Mouse (Mus musculus): ENCODE measurements around the gene Psmd9. TPM values are rescaled to one million over a fixed set of nuclear protein-coding genes. Genes with fewer than 3 reads are reported as not detected.

Gene Psmd9
- polyA plus RNA-seq, 1 experiment, result 21.9 TPM

DNA sequence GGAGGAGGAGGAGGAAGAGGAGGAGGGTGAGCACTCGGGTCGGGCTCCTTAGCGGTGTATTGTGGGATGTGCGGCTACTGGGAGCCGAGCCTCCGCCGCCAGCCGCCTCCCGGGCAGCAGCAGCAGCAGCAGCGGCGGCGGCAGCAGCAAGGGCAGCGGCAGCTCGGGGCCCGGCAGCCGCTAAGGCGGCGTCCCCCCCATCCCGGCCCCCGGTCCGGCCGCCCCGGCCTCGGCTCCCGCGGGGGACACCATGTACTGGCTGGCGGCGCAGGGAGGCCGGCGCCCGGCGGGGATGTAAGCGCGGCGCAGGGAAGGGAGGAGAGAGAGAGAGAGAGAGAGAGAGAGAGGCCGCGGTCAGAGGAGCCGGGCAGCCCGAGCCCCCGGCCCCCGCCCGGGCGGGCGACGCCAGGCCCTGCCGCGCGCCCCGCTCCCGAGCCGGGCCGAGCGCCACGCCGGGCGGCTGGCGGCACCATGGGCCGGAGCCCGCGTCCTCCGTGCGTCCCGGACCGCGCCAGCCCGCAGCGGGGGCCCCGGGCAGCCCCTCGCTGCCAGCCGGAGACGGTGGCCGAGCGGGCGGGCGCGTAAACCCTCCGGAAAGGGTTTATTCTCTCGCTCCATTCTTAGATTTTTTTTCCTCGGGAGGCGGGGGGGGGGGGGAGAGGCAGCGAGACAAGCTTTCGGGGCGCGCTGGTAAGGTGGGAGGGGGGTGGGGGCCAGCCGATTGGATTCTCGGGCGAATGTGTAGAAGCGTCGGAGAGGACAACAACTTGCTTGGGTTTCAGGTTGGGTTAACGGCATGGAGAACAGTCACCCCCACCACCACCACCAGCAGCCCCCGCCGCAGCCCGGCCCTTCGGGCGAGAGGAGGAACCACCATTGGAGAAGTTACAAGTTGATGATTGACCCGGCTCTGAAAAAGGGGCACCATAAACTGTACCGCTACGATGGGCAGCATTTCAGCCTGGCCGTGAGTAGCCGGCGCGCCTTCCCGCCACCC is 26.8 kb upstream of the Psmd9 start, which contains the start of gene Setd1b:
Setd1b (plus strand) TSS at position 33 of the 997 bp plus-strand sequence.
- Histone ChIP-seq H3K4me1 (ENCODE audit: control insufficient read depth, insufficient read depth, insufficient read length, low read length) (peaks cover 4% of the 10 kb centered on the region), H3K4me3 (ENCODE audit: low read depth, low read length) (peak within 1 kb of the TSS; percentile 88), H3K36me3 (ENCODE audit: control insufficient read depth, insufficient read depth, low read length) (peaks cover 22% of the 10 kb centered on the region), H3K27me3 (ENCODE audit: control insufficient read depth, insufficient read depth, low read length) (no peaks in the 10 kb centered on the region), H3K27ac (ENCODE audit: insufficient read depth, low read depth, low read length) (peak within 1 kb of the TSS; percentile 97)
- TF ChIP-seq CTCF (IDR thresholded peaks at IDR 0.05; ENCODE audit: extremely low read depth, insufficient read length, insufficient replicate concordance, low read depth, low read length) (no peak), POLR2A (IDR thresholded peaks at IDR 0.05; ENCODE audit: low read depth, low read length) (peak; percentile 54; the same call in 1 of the 2 replicates)
- under 1% methylated on average over 102 of the region's 103 CpGs for WGBS

DNA sequence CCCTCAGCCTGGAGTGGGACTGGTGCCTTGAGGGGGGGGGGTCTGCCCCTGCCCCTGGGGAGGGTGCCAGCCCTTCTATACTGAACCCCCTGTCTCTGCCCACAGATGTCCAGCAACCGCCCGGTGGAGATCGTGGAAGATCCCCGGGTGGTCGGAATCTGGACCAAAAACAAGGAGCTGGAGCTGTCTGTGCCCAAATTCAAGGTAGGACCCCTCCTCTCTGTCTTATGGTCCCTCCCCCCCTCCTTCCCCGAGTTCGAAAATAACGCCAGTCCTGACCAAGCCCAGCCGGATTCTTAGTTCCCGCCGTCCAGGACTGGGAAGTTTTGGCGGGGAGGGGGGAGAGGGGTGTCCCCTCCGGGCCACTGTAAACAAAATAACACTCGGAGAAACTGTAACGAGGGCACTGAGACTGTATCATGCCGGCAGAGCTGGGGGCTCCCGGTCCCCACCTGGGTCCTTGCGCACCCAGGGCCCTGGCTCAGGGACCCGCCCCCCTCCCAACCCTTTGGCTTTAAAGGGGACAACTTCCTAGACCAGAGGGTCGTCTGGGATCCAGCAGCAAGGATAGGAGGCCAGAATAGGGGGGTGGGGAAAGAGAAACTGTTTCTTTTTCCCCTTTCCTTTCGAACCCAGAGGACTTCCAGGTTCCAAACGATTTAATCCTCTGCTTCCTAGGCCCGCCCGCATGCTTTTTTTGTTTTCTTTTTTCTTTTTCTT is 25.8 kb upstream of the Psmd9 start:
- Histone ChIP-seq H3K27ac (ENCODE audit: insufficient read depth, low read depth, low read length) (peak overlapping the region; percentile 53), H3K4me1 (ENCODE audit: control insufficient read depth, insufficient read depth, insufficient read length, low read length) (peaks cover 4% of the 10 kb centered on the region), H3K36me3 (ENCODE audit: control insufficient read depth, insufficient read depth, low read length) (peaks cover 31% of the 10 kb centered on the region), H3K4me3 (ENCODE audit: low read depth, low read length) (peak overlapping the region; percentile 88), H3K27me3 (ENCODE audit: control insufficient read depth, insufficient read depth, low read length) (no peaks in the 10 kb centered on the region)
- 1% methylated on average over 24 of the region's 24 CpGs for WGBS
- TF ChIP-seq CTCF (IDR thresholded peaks at IDR 0.05; ENCODE audit: extremely low read depth, insufficient read length, insufficient replicate concordance, low read depth, low read length), result no peak
- TF ChIP-seq POLR2A (IDR thresholded peaks at IDR 0.05; ENCODE audit: low read depth, low read length), result no peak

DNA sequence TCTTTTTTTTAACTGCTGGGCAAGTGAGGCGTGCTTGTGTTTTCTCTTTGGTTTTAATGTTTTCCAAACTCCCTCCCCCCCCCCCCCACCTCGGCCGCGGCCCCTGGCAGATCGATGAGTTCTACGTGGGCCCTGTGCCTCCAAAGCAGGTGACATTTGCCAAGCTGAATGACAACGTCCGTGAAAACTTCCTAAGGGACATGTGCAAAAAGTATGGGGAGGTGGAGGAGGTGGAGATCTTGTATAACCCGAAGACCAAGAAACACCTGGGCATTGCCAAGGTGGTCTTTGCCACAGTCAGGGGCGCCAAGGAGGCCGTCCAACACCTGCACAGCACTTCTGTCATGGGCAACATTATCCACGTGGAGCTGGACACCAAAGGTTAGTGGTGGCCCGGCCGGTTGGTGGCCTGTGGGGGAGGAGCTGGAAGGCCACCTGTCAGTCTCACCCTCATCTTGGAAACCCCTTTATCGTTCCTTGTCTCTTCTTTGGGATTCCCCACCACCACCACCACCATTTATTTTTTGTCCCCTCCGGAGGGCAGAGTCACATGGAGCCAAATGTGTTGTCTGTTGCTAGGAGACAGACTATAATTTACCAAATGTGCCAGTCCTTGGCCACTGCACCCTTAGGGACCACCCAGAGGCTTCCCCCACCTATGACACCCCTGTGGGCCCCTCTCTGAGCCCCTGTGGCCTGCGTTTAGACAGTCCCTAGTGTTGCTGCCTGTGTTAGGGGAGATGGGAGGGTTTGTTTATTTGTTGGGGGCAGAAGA is 25.1 kb upstream of the Psmd9 start:
- peak overlapping the region; percentile 88 for H3K4me3 ChIP-seq (ENCODE audit: low read depth, low read length)
- WGBS, result 2% methylated on average over 17 of the region's 17 CpGs
- H3K27ac ChIP-seq (ENCODE audit: insufficient read depth, low read depth, low read length), result no peak overlapping the region
- H3K27me3 ChIP-seq (ENCODE audit: control insufficient read depth, insufficient read depth, low read length), result no peaks in the 10 kb centered on the region
- TF ChIP-seq POLR2A (IDR thresholded peaks at IDR 0.05; ENCODE audit: low read depth, low read length), result no peak
- no peak for TF ChIP-seq CTCF (IDR thresholded peaks at IDR 0.05; ENCODE audit: extremely low read depth, insufficient read length, insufficient replicate concordance, low read depth, low read length)
- H3K36me3 ChIP-seq (ENCODE audit: control insufficient read depth, insufficient read depth, low read length), result peaks cover 39% of the 10 kb centered on the region
- peaks cover 4% of the 10 kb centered on the region for H3K4me1 ChIP-seq (ENCODE audit: control insufficient read depth, insufficient read depth, insufficient read length, low read length)

GRCm38 (mm10) chr5:123144746-123145590 is 24.2 kb upstream of the Psmd9 start:
- WGBS, result 35% methylated on average over 20 of the region's 20 CpGs
- H3K27me3 ChIP-seq (ENCODE audit: control insufficient read depth, insufficient read depth, low read length), result no peaks in the 10 kb centered on the region
- no peak overlapping the region for H3K27ac ChIP-seq (ENCODE audit: insufficient read depth, low read depth, low read length)
- peaks cover 39% of the 10 kb centered on the region for H3K36me3 ChIP-seq (ENCODE audit: control insufficient read depth, insufficient read depth, low read length)
- peaks cover 5% of the 10 kb centered on the region for H3K4me1 ChIP-seq (ENCODE audit: control insufficient read depth, insufficient read depth, insufficient read length, low read length)
- TF ChIP-seq POLR2A (IDR thresholded peaks at IDR 0.05; ENCODE audit: low read depth, low read length), result no peak
- no peak for TF ChIP-seq CTCF (IDR thresholded peaks at IDR 0.05; ENCODE audit: extremely low read depth, insufficient read length, insufficient replicate concordance, low read depth, low read length)
- H3K4me3 ChIP-seq (ENCODE audit: low read depth, low read length), result peak overlapping the region; percentile 88

DNA sequence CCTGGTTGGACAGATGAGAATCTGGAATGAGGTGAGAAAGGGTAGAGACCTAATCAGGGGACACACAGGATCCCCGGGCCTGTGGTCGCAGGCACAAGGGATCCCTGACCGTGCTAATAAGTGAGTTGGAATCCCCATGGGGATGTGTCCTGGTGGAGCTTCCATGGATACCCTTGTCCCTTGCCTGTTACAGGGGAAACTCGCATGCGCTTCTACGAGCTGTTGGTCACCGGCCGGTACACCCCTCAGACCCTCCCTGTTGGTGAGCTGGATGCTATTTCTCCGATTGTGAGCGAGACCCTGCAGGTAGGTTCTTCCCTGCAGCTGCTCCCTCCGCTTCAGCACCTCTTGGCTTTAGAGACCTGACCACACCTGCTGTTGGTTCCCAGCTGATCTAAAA is 22.9 kb upstream of the Psmd9 start:
- 89% methylated on average over 11 of the region's 11 CpGs for WGBS
- no peak for TF ChIP-seq CTCF (IDR thresholded peaks at IDR 0.05; ENCODE audit: extremely low read depth, insufficient read length, insufficient replicate concordance, low read depth, low read length)
- TF ChIP-seq POLR2A (IDR thresholded peaks at IDR 0.05; ENCODE audit: low read depth, low read length), result no peak
- Histone ChIP-seq H3K27me3 (ENCODE audit: control insufficient read depth, insufficient read depth, low read length) (no peaks in the 10 kb centered on the region), H3K36me3 (ENCODE audit: control insufficient read depth, insufficient read depth, low read length) (peaks cover 44% of the 10 kb centered on the region), H3K4me3 (ENCODE audit: low read depth, low read length) (no peak overlapping the region), H3K27ac (ENCODE audit: insufficient read depth, low read depth, low read length) (no peak overlapping the region), H3K4me1 (ENCODE audit: control insufficient read depth, insufficient read depth, insufficient read length, low read length) (peaks cover 13% of the 10 kb centered on the region)

DNA sequence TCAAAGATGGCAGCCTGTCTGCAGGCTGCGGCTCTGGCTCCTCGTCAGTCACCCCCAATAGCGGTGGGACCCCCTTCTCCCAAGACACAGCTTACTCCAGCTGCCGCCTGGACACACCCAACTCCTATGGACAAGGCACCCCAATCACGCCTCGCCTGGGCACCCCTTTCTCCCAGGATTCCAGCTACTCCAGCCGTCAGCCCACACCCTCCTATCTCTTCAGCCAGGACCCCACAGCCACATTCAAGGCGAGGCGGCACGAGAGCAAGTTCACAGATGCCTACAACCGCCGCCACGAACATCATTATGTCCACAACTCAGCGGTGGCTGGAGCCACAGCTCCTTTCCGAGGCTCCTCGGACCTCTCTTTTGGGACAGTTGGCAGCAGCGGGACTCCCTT is 21.6 kb upstream of the Psmd9 start:
- WGBS, result 88% methylated on average over 17 of the region's 17 CpGs
- Histone ChIP-seq H3K27ac (ENCODE audit: insufficient read depth, low read depth, low read length) (no peak overlapping the region), H3K36me3 (ENCODE audit: control insufficient read depth, insufficient read depth, low read length) (peaks cover 56% of the 10 kb centered on the region), H3K4me1 (ENCODE audit: control insufficient read depth, insufficient read depth, insufficient read length, low read length) (peaks cover 13% of the 10 kb centered on the region), H3K4me3 (ENCODE audit: low read depth, low read length) (no peak overlapping the region), H3K27me3 (ENCODE audit: control insufficient read depth, insufficient read depth, low read length) (no peaks in the 10 kb centered on the region)
- no peak for TF ChIP-seq POLR2A (IDR thresholded peaks at IDR 0.05; ENCODE audit: low read depth, low read length)
- no peak for TF ChIP-seq CTCF (IDR thresholded peaks at IDR 0.05; ENCODE audit: extremely low read depth, insufficient read length, insufficient replicate concordance, low read depth, low read length)

All from small intestine, adult 2 months (tissue).